Mouse (Mus musculus) stomach, embryonic 16.5 days (tissue): Measurements from ENCODE around the gene Taar7a. TPM values are rescaled to one million over a fixed set of nuclear protein-coding genes. Genes with fewer than 3 reads are reported as not detected.

Source experiments
- ATAC-seq: fragments of 200-750 bp; cut with Nextera tagmentation; 2 replicates; pipeline ENCODE4 v1.8.0; 2017; ENCODE audit warnings: moderate number of reproducible peaks, moderate TSS enrichment; ENCODE audit not compliant: insufficient read depth, low FRiP score
- H3K27ac ChIP-seq: fragments of 300-500 bp; sonication (generic); 2 replicates; pipeline ENCODE4 v1.5.1; 2014; ENCODE audit warnings: low read length
- H3K27me3 ChIP-seq: fragments of 300-500 bp; sonication (generic); 2 replicates; pipeline ENCODE4 v1.6.1; 2014; ENCODE audit warnings: low read length, control low read depth, mixed read lengths; ENCODE audit not compliant: control insufficient read depth, insufficient read depth
- H3K36me3 ChIP-seq: fragments of 300-500 bp; sonication (generic); 2 replicates; pipeline ENCODE4 v1.6.1; 2014; ENCODE audit warnings: low read length; ENCODE audit not compliant: control insufficient read depth, insufficient read depth
- H3K4me1 ChIP-seq: fragments of 300-500 bp; sonication (generic); 2 replicates; pipeline ENCODE4 v1.6.1; 2014; ENCODE audit warnings: low read length, control low read depth, mixed read lengths; ENCODE audit not compliant: control insufficient read depth, insufficient read depth
- H3K4me2 ChIP-seq: fragments of 300-500 bp; sonication (generic); 2 replicates; pipeline ENCODE4 v1.6.1; 2014; ENCODE audit warnings: low read depth, low read length, mixed read lengths
- H3K4me3 ChIP-seq: fragments of 300-500 bp; sonication (generic); replicated peaks from 2 replicates; pipeline ENCODE4 v1.5.1; 2014; ENCODE audit warnings: mild to moderate bottlenecking, low read length
- H3K9ac ChIP-seq: fragments of 300-500 bp; sonication (generic); 2 replicates; pipeline ENCODE4 v1.6.1; 2014; ENCODE audit warnings: low read length
- H3K9me3 ChIP-seq: fragments of 300-500 bp; sonication (generic); replicated peaks from 2 replicates; pipeline ENCODE4 v1.6.1; 2016; ENCODE audit warnings: low read length, control low read depth; ENCODE audit not compliant: control insufficient read depth
- WGBS: fragments of 180-500 bp; shearing (Covaris S2); extraction: QIAGEN DNeasy Blood & Tissue Kit; methylation state at CpG from one replicate; pipeline ENCODE4 v1.1.7; 2014; 5-methylcytosine and 5-hydroxymethylcytosine counted together
- polyA plus RNA-seq: library from polyadenylated mRNA; unstranded; fragments of >200 nt; fragmentation: Nextera tagmentation; extraction: Ambion mirVana; gene quantifications from 2 replicates; pipeline ENCODE4 v1.2.1, GENCODE M21; 2015

Gene Taar7a
- polyA plus RNA-seq, 1 experiment from 2014 or later = not detected

DNA sequence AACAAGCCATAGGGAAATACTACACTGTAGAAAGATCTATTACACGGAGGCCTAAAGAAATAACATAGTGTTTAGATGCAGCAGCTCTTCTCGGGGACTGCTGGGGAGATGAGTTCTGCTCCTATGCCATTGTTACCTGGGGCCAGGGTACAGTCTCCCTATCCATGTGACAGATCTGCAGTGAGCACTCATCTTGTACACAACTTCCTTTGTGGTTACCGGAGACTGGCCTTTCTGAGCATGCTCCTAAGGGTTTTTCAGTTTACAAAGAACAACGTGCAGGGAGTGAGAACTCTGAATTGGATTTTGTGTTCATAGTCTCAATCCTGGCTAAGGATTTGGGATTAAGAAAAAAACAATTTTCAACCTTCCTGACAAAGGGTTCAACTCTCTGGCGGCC is 6.9 kb downstream of the Taar7a start:
- H3K36me3 ChIP-seq = no peaks in the 10 kb centered on the region
- no peak overlapping the region for H3K9ac ChIP-seq
- H3K9me3 ChIP-seq = no peaks in the 10 kb centered on the region
- H3K4me2 ChIP-seq = no peak overlapping the region
- H3K4me1 ChIP-seq = no peaks in the 10 kb centered on the region
- ATAC-seq = no peak
- no peaks in the 10 kb centered on the region for H3K27me3 ChIP-seq
- no peak overlapping the region for H3K4me3 ChIP-seq
- no peak overlapping the region for H3K27ac ChIP-seq
- WGBS = 78% methylated on average over 5 of the region's 5 CpGs

DNA sequence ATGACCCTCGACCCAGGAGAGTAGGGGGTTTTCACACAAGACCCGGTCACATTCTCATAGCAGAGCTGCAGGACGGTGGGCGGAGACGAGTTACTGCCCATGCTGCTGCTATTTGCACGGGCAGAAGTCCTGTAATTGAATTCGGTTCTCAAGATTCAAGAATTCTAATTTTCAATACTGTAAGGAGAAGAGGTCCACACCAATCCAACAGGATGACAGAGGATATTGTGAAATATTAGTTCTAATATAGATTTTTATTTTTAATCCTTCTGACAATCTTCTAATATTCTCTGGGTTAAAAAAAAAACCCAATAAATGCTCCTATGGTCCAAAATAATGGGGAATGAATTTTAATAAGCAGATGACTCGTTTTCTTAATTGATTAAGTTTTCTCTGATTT is 7.7 kb downstream of the Taar7a start, which contains the start of gene Taar6:
Gene Taar6 (minus strand): TSS at position 101 of the 400 bp plus-strand sequence.
- Histone ChIP-seq H3K4me1 (no peaks in the 10 kb centered on the region), H3K9ac (no peak within 1 kb of the TSS), H3K4me3 (no peak within 1 kb of the TSS), H3K4me2 (no peak within 1 kb of the TSS), H3K36me3 (no peaks in the 10 kb centered on the region), H3K27me3 (no peaks in the 10 kb centered on the region), H3K27ac (no peak within 1 kb of the TSS), H3K9me3 (no peaks in the 10 kb centered on the region)
- WGBS = 74% methylated on average over 8 of the region's 8 CpGs
- no peak for ATAC-seq

- Histone ChIP-seq H3K9me3 (no peaks in the 10 kb centered on the region), H3K4me1 (no peaks in the 10 kb centered on the region), H3K4me3 (no peak overlapping the region), H3K27ac (no peak overlapping the region), H3K9ac (no peak overlapping the region), H3K36me3 (no peaks in the 10 kb centered on the region), H3K4me2 (no peak overlapping the region), H3K27me3 (no peaks in the 10 kb centered on the region)
- 0 out of 2 replicates have a peak, but pooled peaks have one; percentile 40 for ATAC-seq
- 42% methylated on average over 16 of the region's 16 CpGs for WGBS
Measured at GRCm38 (mm10) chr10:23978901-23979705, 14.2 kb downstream of the Taar7a start.

- Histone ChIP-seq H3K4me3 (no peak overlapping the region), H3K4me2 (no peak overlapping the region), H3K4me1 (no peaks in the 10 kb centered on the region), H3K27me3 (no peaks in the 10 kb centered on the region), H3K36me3 (no peaks in the 10 kb centered on the region), H3K9me3 (no peaks in the 10 kb centered on the region), H3K9ac (no peak overlapping the region), H3K27ac (no peak overlapping the region)
- ATAC-seq = no peak
- 48% methylated on average over 4 of the region's 4 CpGs for WGBS
Measured at GRCm38 (mm10) chr10:23977958-23978357, 15.3 kb downstream of the Taar7a start.

GRCm38 (mm10) chr10:23971256-23971655 is 22.0 kb downstream of the Taar7a start:
- no peak for ATAC-seq
- H3K4me3 ChIP-seq = no peak overlapping the region
- 76% methylated on average over 5 of the region's 5 CpGs for WGBS

DNA sequence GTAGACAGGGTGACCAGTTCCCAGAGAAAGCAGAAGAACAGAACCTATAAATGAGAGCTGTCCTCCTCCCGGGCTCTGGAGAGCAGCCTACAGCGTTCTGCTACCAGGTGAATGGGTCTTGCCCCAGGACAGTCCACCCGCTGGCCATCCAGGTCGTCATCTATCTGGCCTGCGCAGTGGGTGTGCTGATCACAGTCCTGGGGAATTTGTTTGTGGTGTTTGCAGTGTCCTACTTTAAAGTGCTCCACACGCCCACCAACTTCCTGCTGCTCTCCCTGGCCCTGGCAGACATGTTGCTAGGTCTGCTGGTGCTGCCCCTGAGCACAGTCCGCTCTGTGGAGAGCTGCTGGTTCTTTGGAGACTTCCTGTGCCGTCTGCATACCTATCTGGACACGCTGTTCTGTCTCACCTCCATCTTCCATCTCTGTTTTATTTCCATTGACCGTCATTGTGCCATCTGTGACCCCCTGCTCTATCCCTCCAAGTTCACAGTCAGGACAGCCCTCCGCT is 22.6 kb downstream of the Taar7a start, which contains the start of gene Taar5:
Gene Taar5 (plus strand): TSS at position 51 of the 510 bp plus-strand sequence.
- Histone ChIP-seq H3K9me3 (no peaks in the 10 kb centered on the region), H3K4me2 (no peak within 1 kb of the TSS), H3K27me3 (no peaks in the 10 kb centered on the region), H3K4me3 (no peak within 1 kb of the TSS), H3K36me3 (no peaks in the 10 kb centered on the region), H3K4me1 (no peaks in the 10 kb centered on the region), H3K27ac (no peak within 1 kb of the TSS), H3K9ac (no peak within 1 kb of the TSS)
- WGBS = 84% methylated on average over 11 of the region's 11 CpGs
- ATAC-seq = no peak

More at GRCm38 (mm10) chr10:23971256-23971655, 22.0 kb downstream of the Taar7a start:
- no peak overlapping the region for H3K27ac ChIP-seq
- H3K27me3 ChIP-seq = no peaks in the 10 kb centered on the region
- H3K4me1 ChIP-seq = no peaks in the 10 kb centered on the region
- H3K4me2 ChIP-seq = no peak overlapping the region
- H3K9me3 ChIP-seq = no peaks in the 10 kb centered on the region
- H3K36me3 ChIP-seq = no peaks in the 10 kb centered on the region
- no peak overlapping the region for H3K9ac ChIP-seq

DNA sequence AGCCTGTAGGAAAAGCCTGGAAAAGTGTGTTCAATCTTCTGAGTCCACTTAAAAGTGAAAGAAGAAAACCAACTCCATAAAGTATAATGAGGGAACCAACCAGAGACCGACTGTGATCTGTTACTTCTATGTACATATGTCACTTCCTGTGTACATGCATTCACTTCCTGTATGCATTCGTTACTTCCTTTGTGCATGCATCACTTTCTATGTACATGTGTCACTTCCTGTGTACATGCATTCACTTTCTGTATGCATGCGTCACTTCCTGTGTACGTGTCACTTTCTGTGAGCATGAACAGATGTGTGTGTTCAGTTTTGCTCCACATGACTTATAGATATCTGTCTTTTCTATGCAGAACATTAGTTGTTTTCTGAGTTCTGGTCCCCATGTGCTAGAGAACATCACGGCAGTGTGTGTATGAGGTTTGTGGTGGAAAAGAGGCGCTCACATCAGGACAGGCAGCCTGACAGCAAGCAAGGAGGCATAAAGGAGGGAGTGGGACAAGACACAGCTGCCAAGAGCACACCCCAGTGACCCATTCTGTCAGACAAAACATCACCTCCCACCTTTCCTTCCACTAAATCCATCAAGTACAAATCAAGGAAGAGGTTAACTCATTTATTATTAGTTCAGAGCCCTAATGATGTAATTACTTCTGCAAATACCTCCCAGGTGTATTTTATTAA is 28.2 kb downstream of the Taar7a start:
- no peak overlapping the region for H3K27ac ChIP-seq
- ATAC-seq = no peak
- H3K4me3 ChIP-seq = no peak overlapping the region
- no peaks in the 10 kb centered on the region for H3K36me3 ChIP-seq
- WGBS = 79% methylated on average over 6 of the region's 6 CpGs
- H3K9ac ChIP-seq = no peak overlapping the region
- H3K4me1 ChIP-seq = no peaks in the 10 kb centered on the region
- H3K27me3 ChIP-seq = no peaks in the 10 kb centered on the region
- no peak overlapping the region for H3K4me2 ChIP-seq
- H3K9me3 ChIP-seq = no peaks in the 10 kb centered on the region

DNA sequence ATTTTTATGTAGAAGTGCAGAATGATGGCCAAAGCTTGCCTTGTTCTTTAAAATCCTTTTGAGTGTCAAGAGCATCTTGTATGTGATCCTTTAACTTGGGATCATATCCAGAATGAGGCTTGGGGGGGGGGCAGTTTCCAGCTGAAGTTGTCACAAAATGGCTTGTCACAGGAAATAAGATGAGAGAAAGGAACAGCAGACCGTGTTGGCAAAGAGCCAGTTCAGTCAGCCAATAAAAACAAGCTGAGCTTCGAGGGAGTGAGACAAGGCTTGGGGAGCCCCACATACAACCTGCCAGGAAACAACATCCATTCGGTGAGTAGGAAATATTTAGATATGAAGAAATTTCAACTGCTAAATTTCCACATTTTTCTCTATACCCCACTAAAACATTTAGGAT is 29.8 kb downstream of the Taar7a start:
- H3K4me3 ChIP-seq = no peak overlapping the region
- H3K4me2 ChIP-seq = no peak overlapping the region
- WGBS = 48% methylated on average over 3 of the region's 3 CpGs
- no peak for ATAC-seq
- no peaks in the 10 kb centered on the region for H3K27me3 ChIP-seq
- no peaks in the 10 kb centered on the region for H3K9me3 ChIP-seq
- no peaks in the 10 kb centered on the region for H3K4me1 ChIP-seq
- no peak overlapping the region for H3K27ac ChIP-seq
- H3K9ac ChIP-seq = no peak overlapping the region
- H3K36me3 ChIP-seq = no peaks in the 10 kb centered on the region

- H3K4me1 ChIP-seq = no peaks in the 10 kb centered on the region
- no peaks in the 10 kb centered on the region for H3K9me3 ChIP-seq
- no peak within 1 kb of the TSS for H3K4me3 ChIP-seq
- H3K27ac ChIP-seq = no peak within 1 kb of the TSS
- no peaks in the 10 kb centered on the region for H3K36me3 ChIP-seq
- 94% methylated on average over 13 of the region's 13 CpGs for WGBS
- ATAC-seq = no peak
- H3K27me3 ChIP-seq = no peaks in the 10 kb centered on the region
- no peak within 1 kb of the TSS for H3K4me2 ChIP-seq
- no peak within 1 kb of the TSS for H3K9ac ChIP-seq
Measured at GRCm38 (mm10) chr10:23960444-23960915, 32.8 kb downstream of the Taar7a start, which contains the start of gene Taar4. TSS of gene Taar4 (plus strand) at chr10:23960494.
